Mouse (Mus musculus) left cerebral cortex, postnatal 36 days (tissue): ENCODE results near the gene Gm17359. TPM values are rescaled to one million over a fixed set of nuclear protein-coding genes. Genes with fewer than 3 reads are reported as not detected.
A peak's percentile ranks its signal among the peaks of the same experiment; 100 is the strongest.
"Not testable (repeated sequence)": the region's sequence is repeated elsewhere in the genome, so short reads cannot be mapped to it uniquely, and the experiment has no call there.

ENCODE experiments used
- DNase-seq, 2 experiments: peaks; one replicate each; pipeline ENCODE4 v3.0.0; 2021 to 2022; ENCODE audit warnings: low spot score in 2 of 2, mixed read lengths in 1 of 2
- intact Hi-C: fragments of 180-260 bp; cut with DNase I; formaldehyde crosslinking; loops from one replicate; pipeline ENCODE4 v1.15.1; 2025
- total RNA-seq, 2 experiments: library from RNA; stranded (reverse); gene quantifications; 2 replicates each; pipeline ENCODE4 v1.2.3; 2021

Gm17359 gene
- total RNA-seq, 2 experiments from 2014 or later: not detected

DNA sequence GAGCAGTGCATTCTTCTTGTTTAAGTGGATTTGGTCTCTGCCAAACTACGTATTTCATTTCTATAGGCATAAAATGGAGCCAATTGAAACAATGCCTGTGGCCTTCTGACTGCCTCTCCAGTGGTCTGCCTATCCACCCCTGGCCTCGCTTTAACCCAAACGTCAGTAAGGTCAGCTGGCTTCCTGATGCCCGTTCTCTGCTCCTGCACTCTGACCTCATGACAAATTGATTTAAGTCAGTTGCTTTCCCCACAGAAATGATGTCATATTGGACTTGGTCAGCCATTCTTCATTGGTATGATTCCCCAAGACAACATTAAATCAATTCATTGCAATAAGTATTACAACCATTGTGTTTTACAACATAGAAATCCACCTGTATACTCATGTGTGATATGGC, 72.1 kb downstream of the Gm17359 start:
- intact Hi-C loops: no loop called here
- no peak for DNase-seq

DNA sequence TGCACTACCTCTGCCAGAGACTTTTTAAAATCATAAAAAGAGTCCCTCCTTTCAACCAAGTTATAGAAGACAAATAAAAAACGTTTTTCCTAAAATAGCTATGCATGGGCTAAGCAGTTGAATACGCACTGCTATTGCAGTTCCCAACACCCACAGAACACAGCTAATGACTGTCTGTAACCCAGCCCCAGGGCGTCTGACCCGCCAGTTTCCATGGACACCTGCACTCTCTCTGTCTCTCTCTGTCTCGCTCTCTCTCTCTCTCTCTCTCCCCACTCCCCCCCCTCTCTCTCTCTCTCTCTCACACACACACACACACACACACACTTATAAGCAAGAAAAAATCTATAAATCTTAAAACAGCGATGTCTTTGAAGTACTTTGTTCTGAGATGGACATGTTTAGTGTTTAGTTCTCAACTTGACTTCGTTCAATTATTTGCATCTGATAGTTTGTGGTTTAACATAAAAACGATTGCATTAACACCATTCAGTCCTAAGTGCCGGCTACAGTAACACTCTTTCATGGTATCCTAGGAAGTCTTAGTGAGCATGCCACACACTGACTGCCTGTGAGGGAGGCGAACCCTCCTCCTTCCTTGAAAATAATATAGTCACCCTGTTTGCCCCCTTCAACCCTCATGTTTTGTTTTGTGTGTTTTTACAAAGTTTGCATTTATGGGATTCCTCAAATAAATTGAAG, 73.6 kb downstream of the Gm17359 start:
- intact Hi-C loops: no loop called here
- DNase-seq: no peak

DNA sequence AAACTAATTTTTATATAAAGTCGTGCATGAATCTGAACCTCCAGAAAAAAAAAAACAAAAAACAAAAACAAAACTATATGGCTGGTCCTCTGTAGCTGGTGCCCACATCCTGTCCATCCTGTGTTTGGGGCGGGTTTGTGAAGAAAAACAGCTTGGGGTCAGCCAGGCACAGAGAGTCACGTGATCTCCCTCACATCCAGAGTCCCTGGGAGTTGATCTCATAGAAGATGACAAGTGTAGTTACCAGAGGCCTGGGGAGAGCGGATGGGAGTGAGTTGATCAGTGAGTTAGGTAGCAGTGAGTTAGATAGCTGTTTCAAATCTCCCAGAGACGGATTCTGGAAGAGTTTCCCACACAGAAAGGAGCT, 74.2 kb downstream of the Gm17359 start:
- intact Hi-C loops: no loop called here
- DNase-seq: no peak

DNA sequence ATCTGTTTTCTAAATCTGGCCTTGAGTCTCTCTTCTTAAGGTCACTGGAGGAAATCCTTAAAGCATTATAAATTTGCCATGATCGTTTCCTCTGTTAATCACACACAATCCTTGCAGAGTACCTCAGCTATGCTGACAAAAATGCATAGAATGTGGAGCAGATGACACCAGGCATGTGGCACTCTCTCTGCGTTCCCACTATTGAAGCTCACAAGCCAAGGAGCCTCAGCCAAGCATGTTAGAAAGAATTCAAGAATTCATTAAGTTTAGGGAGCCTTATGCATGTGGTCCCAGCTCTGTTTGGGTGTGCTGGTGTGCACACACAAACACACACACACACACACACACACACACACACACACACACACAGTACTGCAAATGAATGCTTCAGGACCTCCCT, 75.2 kb downstream of the Gm17359 start:
- intact Hi-C loops: no loop called here
- DNase-seq: no peak

DNA sequence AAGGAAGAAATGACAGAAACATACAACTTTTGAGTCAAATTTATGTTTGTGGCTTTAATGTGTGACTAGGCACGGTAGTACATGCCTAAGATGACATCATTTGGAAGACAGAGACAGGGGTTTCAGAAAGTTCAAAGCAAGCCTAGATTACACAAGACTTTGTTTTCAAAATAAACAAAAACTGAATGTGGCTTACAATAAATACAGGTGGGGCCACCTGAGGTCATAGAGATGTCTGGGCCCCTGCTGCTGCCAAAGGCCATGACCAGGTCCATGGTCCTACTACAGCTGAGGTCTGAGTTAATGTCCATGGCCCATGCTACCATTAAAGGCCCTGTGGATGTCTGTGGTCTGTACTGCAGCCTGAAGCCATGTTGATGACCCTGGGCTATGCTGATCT, 77.0 kb downstream of the Gm17359 start:
- intact Hi-C loops: no loop called here
- no peak for DNase-seq

DNA sequence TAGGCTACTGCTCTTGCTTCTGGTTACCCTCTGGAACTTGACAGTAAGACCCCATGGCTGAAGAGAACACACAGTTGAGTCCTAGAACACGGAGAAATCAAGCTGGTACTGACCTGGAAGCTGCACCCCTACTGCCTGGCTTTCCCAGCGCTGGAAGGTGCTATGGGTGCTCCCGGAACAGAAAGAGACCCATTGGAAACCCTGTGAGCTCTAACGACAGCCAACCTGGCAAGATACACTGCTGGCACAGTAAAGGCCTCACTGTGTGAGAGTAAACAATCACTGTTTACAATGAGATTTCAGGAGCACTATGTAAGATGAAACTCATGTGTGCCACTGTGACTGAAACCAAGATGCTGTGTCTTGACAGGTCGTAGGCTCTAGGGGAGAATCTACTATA, 78.6 kb downstream of the Gm17359 start:
- no peak for DNase-seq
- intact Hi-C loops: no loop called here

DNA sequence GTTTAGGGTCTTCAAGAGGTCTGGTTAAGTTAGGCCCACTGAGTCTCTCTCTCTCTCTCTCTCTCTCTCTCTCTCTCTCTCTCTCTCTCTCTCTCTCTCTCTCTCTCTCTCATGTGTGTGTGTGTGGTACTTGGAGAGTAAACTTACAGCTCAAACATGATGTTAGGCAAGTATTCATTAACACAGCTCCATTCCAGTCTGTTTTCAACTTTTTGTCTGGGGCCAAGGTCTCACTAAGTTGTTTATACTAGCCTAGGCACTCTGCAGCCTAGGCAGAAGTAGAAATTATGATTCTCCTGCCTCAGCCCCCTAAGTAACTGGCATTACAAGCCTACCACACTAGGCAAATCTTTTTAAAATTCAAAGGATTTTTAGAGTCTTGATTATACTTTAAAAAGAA, 79.5 kb downstream of the Gm17359 start:
- intact Hi-C loops: no loop called here
- DNase-seq: no peak

DNA sequence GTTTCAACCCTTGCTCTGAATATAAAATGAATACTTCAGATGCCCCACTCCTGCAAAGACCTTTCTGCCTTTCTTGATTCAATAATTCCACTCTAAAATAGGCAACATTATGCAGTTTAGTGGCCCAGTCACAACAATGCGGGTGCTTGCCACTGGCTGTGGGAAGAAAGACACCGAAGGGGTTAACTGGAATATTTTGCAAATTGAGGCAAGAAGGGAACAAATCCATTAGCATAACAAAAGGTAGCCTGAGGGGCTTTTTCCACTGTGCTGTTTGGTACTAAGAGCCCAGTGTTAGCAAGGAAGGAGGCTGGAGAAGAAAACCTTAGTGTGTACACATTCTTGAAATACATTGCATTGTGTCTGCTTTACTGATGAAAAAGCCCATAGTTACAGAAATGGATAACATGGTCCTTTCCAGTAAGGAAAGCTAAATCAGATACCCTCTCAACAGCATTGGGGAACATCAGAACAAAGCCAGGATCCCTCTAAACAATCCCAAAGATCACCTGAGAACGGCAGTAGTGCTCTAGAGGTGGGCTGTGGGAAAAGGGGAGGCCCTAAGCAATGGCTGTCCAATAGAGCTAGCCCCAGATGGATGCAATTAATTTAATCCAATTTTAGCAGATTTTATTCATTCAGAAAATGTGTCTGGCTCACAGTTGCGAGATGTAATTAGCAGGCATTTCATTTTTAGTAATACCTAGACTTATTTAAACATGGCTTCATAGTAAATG, 80.7 kb downstream of the Gm17359 start:
- no peak for DNase-seq

DNA sequence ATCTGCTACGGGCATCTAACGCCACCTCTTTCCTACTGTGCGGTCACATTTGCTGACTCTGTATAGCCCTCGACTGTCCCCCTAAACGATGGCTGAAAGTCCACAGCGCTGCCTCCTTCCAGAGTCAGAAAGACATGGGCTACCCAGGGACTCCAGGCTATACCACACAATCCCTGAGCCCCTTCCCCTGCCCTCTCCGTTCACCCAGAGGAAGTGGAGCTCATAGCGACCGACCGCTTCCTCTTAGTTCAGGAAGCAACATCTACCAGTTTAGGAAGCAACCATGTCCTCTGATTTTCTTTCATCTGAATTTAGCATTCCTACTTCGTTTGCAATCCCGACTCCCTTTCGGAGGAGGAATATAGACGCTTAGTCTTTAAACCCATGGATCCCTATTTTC, 82.5 kb downstream of the Gm17359 start:
- no peak for DNase-seq
- intact Hi-C loops: no loop called here

More for the DNA sequence above, 80.7 kb downstream of the Gm17359 start:
- intact Hi-C loops: no loop called here

DNA sequence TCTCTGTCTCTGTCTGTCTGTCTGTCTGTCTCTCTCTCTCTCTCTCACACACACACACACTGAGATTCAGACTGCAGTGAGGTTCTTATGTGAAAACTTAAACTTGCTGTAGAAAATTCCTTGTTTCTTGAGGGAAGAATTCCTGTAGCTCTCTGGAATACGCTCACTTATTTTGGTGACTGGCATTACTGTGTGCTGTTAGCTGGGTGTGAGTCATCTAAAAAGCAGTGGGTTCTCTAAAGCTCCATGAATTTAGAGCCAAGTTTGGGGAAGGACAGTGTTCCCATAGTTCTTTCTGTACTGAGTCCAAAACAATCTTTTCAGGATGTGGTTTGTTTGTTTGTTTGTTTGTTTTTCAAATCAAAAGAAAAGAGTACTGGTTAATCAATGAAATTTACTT, 89.0 kb downstream of the Gm17359 start:
- intact Hi-C loops: no loop called here
- no peak for DNase-seq

DNA sequence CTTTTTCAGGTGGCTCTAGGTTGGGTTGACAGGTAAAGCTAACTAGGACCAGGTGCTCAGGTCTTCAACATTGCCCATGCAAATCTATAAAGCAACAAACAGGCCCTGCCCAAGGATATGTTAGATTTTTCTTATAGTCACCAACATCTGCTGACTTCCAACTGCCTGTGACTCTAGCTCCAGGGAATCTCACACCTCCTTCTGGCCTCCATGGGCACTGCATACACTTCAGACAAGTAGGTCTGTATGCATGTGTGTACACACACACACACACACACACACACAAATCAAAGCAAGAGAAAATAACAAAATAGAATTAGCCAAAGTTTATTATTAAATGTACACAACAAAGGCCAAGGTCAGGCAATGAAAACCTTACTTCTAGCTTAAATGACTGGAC, 97.1 kb downstream of the Gm17359 start:
- intact Hi-C loops: loop anchor here (10.0 kb wide), 1 partner anchor 119 kb away; no protein-coding TSS in a partner anchor
- no peak for DNase-seq

DNA sequence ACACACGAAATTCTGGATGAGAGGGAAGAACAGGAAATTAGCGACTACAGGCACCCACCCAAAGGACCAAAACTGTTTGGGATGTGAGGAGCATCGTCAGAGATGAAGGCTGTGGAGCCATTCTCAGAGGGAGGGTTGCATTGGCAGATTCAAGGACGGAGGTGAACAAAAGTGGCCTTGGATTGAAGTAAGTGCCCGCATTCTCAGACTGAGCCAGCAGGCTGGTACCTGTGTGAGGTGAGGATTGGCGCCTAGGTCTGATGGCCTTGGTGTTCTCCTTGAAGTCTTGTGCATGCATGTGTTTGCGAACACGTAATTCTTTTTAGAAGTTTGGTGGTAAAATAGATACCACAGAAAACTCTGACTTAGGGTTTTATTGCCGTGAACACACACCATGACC, 98.0 kb downstream of the Gm17359 start:
- intact Hi-C loops: loop anchor here (10.0 kb wide), 1 partner anchor 120 kb away; no protein-coding TSS in a partner anchor

DNA sequence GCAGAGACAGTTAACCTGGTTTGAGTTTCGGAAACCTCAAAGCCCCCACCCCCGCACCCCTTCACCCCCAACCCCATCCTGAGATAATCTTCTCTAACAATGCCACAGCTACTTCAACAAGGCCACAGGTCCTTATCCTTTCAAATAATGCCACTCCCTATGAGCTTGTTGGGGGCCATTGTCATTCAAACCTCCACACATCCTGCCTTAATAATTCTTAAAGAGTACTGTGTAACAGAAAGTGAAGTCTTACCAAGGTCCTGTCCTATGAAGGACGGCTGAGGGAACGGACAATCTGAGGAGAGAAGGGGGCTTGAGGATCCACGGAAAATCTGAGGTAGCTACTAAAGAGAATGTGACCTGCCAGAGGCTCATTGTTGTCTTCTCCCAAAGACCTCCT, 98.5 kb downstream of the Gm17359 start:
- DNase-seq: no peak
- intact Hi-C loops: loop anchor here (5.0 to 10.0 kb wide), 2 partner anchors 120 to 148 kb away; partner anchors contain the start of gene Rapgef2

More for the DNA sequence above, 98.0 kb downstream of the Gm17359 start:
- DNase-seq: no peak

DNA sequence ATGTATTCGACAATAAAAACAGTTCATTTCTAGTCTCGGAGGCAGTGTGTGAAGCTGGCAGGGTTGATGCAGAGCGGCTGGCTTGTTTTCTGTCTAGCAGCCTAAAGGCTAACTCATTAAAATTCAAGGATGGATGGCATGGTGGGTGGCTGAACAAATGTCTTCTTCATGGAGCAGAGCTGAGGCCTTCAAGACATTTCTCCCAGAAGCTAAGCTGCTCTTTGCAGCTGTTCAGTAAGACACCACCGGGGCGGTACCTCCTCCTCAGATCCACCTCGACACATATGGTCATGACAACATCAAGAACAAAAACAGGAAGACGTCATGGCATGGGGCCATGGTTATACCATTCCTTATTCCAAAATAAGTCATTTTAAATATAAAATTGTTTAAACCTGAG, 99.7 kb downstream of the Gm17359 start:
- intact Hi-C loops: loop anchor here (5.0 to 10.0 kb wide), 2 partner anchors 121 to 149 kb away; partner anchors contain the start of gene Rapgef2
- DNase-seq: peak; percentile 80 to 83

DNA sequence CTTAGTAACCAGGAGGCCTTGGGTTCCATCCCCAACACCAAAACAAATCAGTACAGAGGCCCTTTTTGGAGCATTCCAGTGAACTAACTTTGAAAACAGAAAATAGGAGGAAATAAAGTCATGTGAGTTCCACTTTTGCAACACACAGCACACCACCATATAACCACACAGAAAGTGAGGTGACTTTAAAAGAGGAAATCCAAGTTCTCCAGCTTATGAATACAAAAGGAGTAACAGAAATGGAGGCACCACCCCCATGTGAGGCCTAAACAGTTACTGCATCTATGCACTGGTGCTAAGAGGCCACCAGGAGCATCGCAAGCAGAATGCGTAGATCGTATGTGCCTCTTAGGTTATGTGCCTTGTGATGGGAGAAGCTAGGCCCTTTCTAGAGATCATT, 101.8 kb downstream of the Gm17359 start:
- DNase-seq: no peak
- intact Hi-C loops: loop anchor here (5.0 to 10.0 kb wide), 2 partner anchors 123 to 151 kb away; partner anchors contain the start of gene Rapgef2

DNA sequence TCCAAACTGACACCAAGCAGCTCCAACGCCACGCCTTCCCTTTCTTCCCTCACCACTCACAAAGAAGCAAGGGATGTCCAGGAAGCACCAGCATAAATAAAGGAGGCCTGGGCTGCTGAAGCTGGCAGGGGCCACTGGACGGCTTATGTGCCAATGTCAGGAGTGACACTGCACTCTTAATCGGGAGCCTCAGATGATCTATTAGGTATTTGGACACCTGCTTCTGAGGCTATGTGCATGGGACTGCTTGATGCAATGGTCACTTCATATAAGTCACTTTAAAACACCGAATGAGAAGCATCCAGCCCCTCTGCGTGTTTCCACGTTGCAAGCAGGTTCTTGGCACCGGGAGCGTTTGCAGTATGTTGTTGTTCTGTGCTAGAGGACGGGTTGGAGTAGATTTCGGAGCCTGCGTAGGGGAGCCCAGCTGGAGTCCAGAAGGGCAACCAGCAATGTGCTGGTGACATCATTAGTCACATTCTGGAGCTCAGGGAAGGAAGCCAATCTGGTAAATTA, 104.6 kb downstream of the Gm17359 start:
- DNase-seq: peak; percentile 43 to 52
- intact Hi-C loops: no loop called here

DNA sequence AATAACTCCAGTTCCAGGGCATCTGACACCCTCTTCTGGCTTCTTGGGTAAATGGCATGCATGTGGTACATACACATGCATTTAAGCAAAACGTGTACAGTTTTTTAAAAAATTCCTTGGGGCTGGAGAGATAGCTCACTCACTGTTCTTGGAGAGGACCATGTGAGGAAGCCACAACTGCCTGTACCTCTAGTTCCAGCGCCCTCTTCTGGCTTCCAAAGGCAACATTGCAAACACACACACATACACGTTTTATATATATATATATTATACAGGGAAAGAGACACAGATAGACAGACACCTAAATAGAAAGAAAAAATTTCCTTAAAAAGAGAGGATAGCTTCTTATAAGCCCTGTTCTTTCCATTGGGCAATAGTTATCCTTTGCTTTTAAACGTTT, 107.4 kb downstream of the Gm17359 start:
- no peak for DNase-seq
- intact Hi-C loops: no loop called here

DNA sequence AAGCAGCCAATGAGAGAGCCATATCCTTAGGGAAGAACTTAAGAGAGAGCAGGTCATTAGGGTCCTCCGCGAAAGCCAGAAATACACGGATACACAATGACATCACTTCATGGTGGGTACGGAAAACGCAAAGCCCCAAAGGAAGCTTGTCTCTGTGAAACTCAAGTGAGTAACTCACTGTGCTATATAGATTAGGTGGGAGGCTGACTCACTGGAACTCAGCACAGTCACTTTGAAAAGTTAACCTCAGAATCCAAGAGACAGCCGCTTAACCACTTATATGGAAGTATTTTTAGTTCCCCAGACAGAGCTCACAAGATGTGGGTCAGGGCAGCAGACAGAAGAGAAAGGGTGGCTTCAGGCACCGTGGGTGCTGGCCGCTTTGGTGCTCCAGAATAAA, 108.6 kb downstream of the Gm17359 start:
- intact Hi-C loops: loop anchor here (5.0 kb wide), 1 partner anchor 223 kb away; no protein-coding TSS in a partner anchor

DNA sequence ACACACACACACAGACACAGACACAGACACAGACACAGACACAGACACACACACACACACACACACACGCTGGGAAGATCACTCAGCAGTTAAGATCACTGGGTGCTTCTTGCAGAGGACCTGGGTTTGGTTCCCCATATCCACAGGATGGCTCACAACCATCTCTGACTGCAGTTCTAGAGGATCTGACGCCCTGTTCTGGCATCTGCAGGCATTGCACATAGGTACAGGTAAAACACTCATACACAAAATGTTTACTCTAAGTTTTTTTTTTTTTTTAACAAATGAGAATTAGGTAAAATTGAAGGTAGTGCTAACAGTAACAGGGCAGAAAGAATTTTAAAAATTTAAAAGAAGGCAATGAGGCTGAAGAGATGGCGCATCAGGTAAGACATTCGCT, 109.7 kb downstream of the Gm17359 start:
- no peak for DNase-seq
- intact Hi-C loops: loop anchor here (5.0 kb wide), 1 partner anchor 224 kb away; no protein-coding TSS in a partner anchor

More for the DNA sequence above, 108.6 kb downstream of the Gm17359 start:
- DNase-seq: no peak

DNA sequence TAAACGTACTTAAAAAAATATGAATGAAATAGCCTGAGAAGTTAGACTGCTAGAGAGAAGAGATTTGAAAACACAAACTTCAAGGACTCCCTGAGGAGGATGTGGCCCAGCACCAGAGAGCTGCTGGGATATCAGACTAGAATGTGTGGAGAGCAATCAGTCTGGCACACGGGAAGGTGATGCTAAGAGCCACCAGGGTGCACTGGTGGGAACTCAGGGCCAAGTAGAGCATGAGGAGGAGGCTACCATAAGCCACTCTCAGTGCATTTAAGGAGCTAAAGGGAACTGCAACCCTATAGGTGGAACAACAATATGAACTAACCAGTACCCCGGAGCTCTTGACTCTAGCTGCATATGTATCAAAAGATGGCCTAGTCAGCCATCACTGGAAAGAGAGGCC, 110.2 kb downstream of the Gm17359 start:
- DNase-seq: not testable (repeated sequence)
- intact Hi-C loops: loop anchor here (5.0 kb wide), 1 partner anchor 224 kb away; no protein-coding TSS in a partner anchor
